Mouse (Mus musculus) olfactory bulb, adult 2 months (tissue): ENCODE data around the gene Sgsm2.

Source experiments
- CTCF ChIP-seq: fragments of 200-500 bp; IDR thresholded peaks from 2 replicates; pipeline ENCODE4 v1.5.1; 2012; ENCODE audit warnings: low read depth, mild to moderate bottlenecking, low read length, moderate library complexity; ENCODE audit not compliant: insufficient read depth
- POLR2A ChIP-seq: fragments of 200-500 bp; IDR thresholded peaks from 2 replicates; pipeline ENCODE4 v1.6.1; 2012; ENCODE audit warnings: mild to moderate bottlenecking, low read depth, low read length, moderate library complexity; ENCODE audit not compliant: insufficient read depth

- TF ChIP-seq CTCF (peak; percentile 87), POLR2A (no peak)
Measured at GRCm38 (mm10) chr11:74847919-74848521, 48.8 kb downstream of the Sgsm2 start.
